Mouse (Mus musculus): ENCODE measurements around the gene Tcf12. TPM values are rescaled to one million over a fixed set of nuclear protein-coding genes. Genes with fewer than 3 reads are reported as not detected.

Tcf12 gene
- total and polyA plus RNA-seq, 3 experiments, result 41.4 to 42.3 (median 41.7) TPM

- in situ Hi-C loops (cut with MboI; ENCODE audit: low pct_ligation_motif_present, low pct_unique_long_range_greater_than_20kb, low sequenced_read_pairs) (no loop called here), dilution Hi-C loops (cut with MboI; ENCODE audit: extremely low pct_ligation_motif_present, extremely low pct_unique_long_range_greater_than_20kb, low sequenced_read_pairs) (no loop called here)
- Histone ChIP-seq H3K9ac (ENCODE audit: insufficient read depth, low read depth) (no peak overlapping the region), H3K36me3 (replicated peaks in 1 of 2; ENCODE audit: control insufficient read depth in 1 of 2, insufficient read depth in 1 of 2, low read length in 1 of 2) (peaks cover 12 to 46% of the 10 kb centered on the region in 2 experiments), H3K4me2 (ENCODE audit: insufficient read depth, low read depth, poor library complexity, severe bottlenecking) (no peak overlapping the region), H3K27ac (ENCODE audit: insufficient read depth, low read depth) (no peak overlapping the region), H3K9me3 (replicated peaks; ENCODE audit: low read length) (no peaks in the 10 kb centered on the region), H3K79me2 (replicated peaks; ENCODE audit: control insufficient read depth, extremely low read depth, insufficient read depth, poor library complexity, severe bottlenecking) (no peaks in the 10 kb centered on the region), H3K4me1 (ENCODE audit: control insufficient read depth in 1 of 2, insufficient read depth in 2 of 2) (peaks cover 0 to 8% of the 10 kb centered on the region in 2 experiments; a peak in 2 of 4 replicates), H3K4me3 (replicated peaks in 1 of 3; ENCODE audit: low read depth in 2 of 3, low read length in 2 of 3, poor library complexity in 1 of 3) (no peak overlapping the region), H3K27me3 (replicated peaks) (no peaks in the 10 kb centered on the region)
- TF ChIP-seq SIN3A (IDR thresholded peaks at IDR 0.05; ENCODE audit: low read length), result no peak
- TF ChIP-seq CHD1 (IDR thresholded peaks at IDR 0.05; ENCODE audit: low read depth, low read length), result no peak
- no peak for TF ChIP-seq HCFC1 (IDR thresholded peaks at IDR 0.05; ENCODE audit: low read depth, low read length)
- no peak for TF ChIP-seq PAX5 (IDR thresholded peaks at IDR 0.05; ENCODE audit: low read length)
- no peak for DNase-seq (ENCODE audit: extremely low read depth)
Observed at GRCm38 (mm10) chr9:71863338-71863737, 248.3 kb downstream of the Tcf12 start.

- dilution Hi-C loops (cut with MboI; ENCODE audit: extremely low pct_ligation_motif_present, extremely low pct_unique_long_range_greater_than_20kb, low sequenced_read_pairs) (no loop called here), in situ Hi-C loops (cut with MboI; ENCODE audit: low pct_ligation_motif_present, low pct_unique_long_range_greater_than_20kb, low sequenced_read_pairs) (no loop called here)
- TF ChIP-seq KAT2A (IDR thresholded peaks at IDR 0.05; ENCODE audit: insufficient replicate concordance, low read length) (no peak), CTCF (conservative IDR thresholded peaks at IDR 0.05 in 1 of 2, IDR thresholded peaks at IDR 0.05 in 1 of 2; ENCODE audit: low read depth in 2 of 2, low read length in 2 of 2) (no peak), NRF1 (IDR thresholded peaks at IDR 0.05; ENCODE audit: low read depth, low read length) (no peak), MAFK (IDR thresholded peaks at IDR 0.05; ENCODE audit: insufficient replicate concordance, low read length) (no peak), CHD1 (IDR thresholded peaks at IDR 0.05; ENCODE audit: low read depth, low read length) (no peak), USF1 (IDR thresholded peaks at IDR 0.05; ENCODE audit: low read depth, low read length) (no peak), ZNF384 (IDR thresholded peaks at IDR 0.05; ENCODE audit: low read depth, low read length) (no peak), MXI1 (IDR thresholded peaks at IDR 0.05; ENCODE audit: low read depth, low read length) (no peak), ETS1 (conservative IDR thresholded peaks at IDR 0.05; ENCODE audit: low read depth, low read length) (no peak), RAD21 (IDR thresholded peaks at IDR 0.05; ENCODE audit: low read depth, low read length) (no peak), IRF4 (IDR thresholded peaks at IDR 0.05; ENCODE audit: low read depth, low read length) (no peak), MAX (IDR thresholded peaks at IDR 0.05; ENCODE audit: low read length) (no peak), MYC (IDR thresholded peaks at IDR 0.05; ENCODE audit: low read depth, low read length) (no peak), E2F4 (IDR thresholded peaks at IDR 0.05; ENCODE audit: insufficient replicate concordance, low read depth, low read length) (no peak)
- Histone ChIP-seq H3K9ac (ENCODE audit: insufficient read depth, low read depth) (no peak overlapping the region), H3K9me3 (replicated peaks; ENCODE audit: low read length) (no peaks in the 10 kb centered on the region), H3K4me1 (ENCODE audit: control insufficient read depth in 1 of 2, insufficient read depth in 2 of 2) (peaks cover 0 to 5% of the 10 kb centered on the region in 2 experiments; a peak in 1 of 4 replicates), H3K79me2 (replicated peaks; ENCODE audit: control insufficient read depth, extremely low read depth, insufficient read depth, poor library complexity, severe bottlenecking) (no peaks in the 10 kb centered on the region), H3K4me3 (replicated peaks in 1 of 3; ENCODE audit: low read depth in 2 of 3, low read length in 2 of 3, poor library complexity in 1 of 3) (no peak overlapping the region), H3K36me3 (replicated peaks in 1 of 2; ENCODE audit: control insufficient read depth in 1 of 2, insufficient read depth in 1 of 2, low read length in 1 of 2) (peaks cover 10 to 49% of the 10 kb centered on the region in 2 experiments), H3K27me3 (replicated peaks) (no peaks in the 10 kb centered on the region), H3K4me2 (ENCODE audit: insufficient read depth, low read depth, poor library complexity, severe bottlenecking) (no peak overlapping the region), H3K27ac (ENCODE audit: insufficient read depth, low read depth) (no peak overlapping the region)
- DNase-seq (ENCODE audit: extremely low read depth), result no peak
Observed at GRCm38 (mm10) chr9:71861629-71862028, 250.0 kb downstream of the Tcf12 start.

Data from CH12.LX (cell line).